Mouse (Mus musculus): ENCODE results near the gene Rbm7. TPM values are rescaled to one million over a fixed set of nuclear protein-coding genes. Genes with fewer than 3 reads are reported as not detected.

Rbm7 gene
- total and polyA plus RNA-seq, 3 experiments: 47.3 to 48.4 TPM; not detected in 1

GRCm38 (mm10) chr9:48517372-48518130 lies 22.5 kb upstream of the Rbm7 start:
- Histone ChIP-seq H3K27me3 (ENCODE audit: control insufficient read depth in 1 of 2, insufficient read depth in 2 of 2, low read length in 2 of 2) (peaks cover 0 to 1% of the 10 kb centered on the region in 2 experiments; a peak in 2 of 4 replicates), H3K79me2 (ENCODE audit: control insufficient read depth, insufficient read depth, low read length, poor library complexity) (no peaks in the 10 kb centered on the region), H3K36me3 (ENCODE audit: control insufficient read depth in 1 of 2, insufficient read depth in 2 of 2, low read length in 2 of 2) (no peaks in the 10 kb centered on the region), H3K27ac (ENCODE audit: control insufficient read depth, low read depth, low read length) (no peak overlapping the region), H3K9me3 (replicated peaks; ENCODE audit: insufficient read depth, low read length) (no peaks in the 10 kb centered on the region), H3K4me1 (ENCODE audit: control insufficient read depth in 1 of 2, insufficient read depth in 2 of 2, low read length in 2 of 2) (no peaks in the 10 kb centered on the region), H3K9ac (ENCODE audit: control insufficient read depth, low read depth, low read length, poor library complexity, severe bottlenecking) (no peak overlapping the region), H3K4me3 (ENCODE audit: control insufficient read depth in 1 of 2, insufficient read depth in 1 of 2, low read depth in 2 of 2, low read length in 2 of 2) (no peak overlapping the region)
- TF ChIP-seq RCOR1 (IDR thresholded peaks at IDR 0.05; ENCODE audit: low read depth, low read length): no peak
- TF ChIP-seq NELFE (IDR thresholded peaks at IDR 0.05; ENCODE audit: low read depth, low read length): no peak
- TF ChIP-seq POLR2AphosphoS2 (IDR thresholded peaks at IDR 0.05; ENCODE audit: low read length): no peak
- no peak for TF ChIP-seq MAZ (IDR thresholded peaks at IDR 0.05; ENCODE audit: low read depth, low read length)
- no peak for TF ChIP-seq BHLHE40 (IDR thresholded peaks at IDR 0.05; ENCODE audit: borderline replicate concordance, low read depth, low read length)
- no peak for TF ChIP-seq KAT2A (conservative IDR thresholded peaks at IDR 0.05; ENCODE audit: low read depth, low read length)
- TF ChIP-seq MYB (IDR thresholded peaks at IDR 0.05; ENCODE audit: low read depth, low read length): no peak
- TF ChIP-seq POLR2AphosphoS5 (IDR thresholded peaks at IDR 0.05; ENCODE audit: borderline replicate concordance, low read depth, low read length): no peak
- TF ChIP-seq ZMIZ1 (IDR thresholded peaks at IDR 0.05; ENCODE audit: low read depth, low read length): no peak
- no peak for TF ChIP-seq ZNF384 (IDR thresholded peaks at IDR 0.05; ENCODE audit: low read depth, low read length)
- DNase-seq (ENCODE audit: low read depth, low spot score): no peak

GRCm38 (mm10) chr9:48516615-48517371 lies 21.7 kb upstream of the Rbm7 start:
- Histone ChIP-seq H3K27me3 (ENCODE audit: control insufficient read depth in 1 of 2, insufficient read depth in 2 of 2, low read length in 2 of 2) (peaks cover 0 to 1% of the 10 kb centered on the region in 2 experiments; a peak in 2 of 4 replicates), H3K4me1 (ENCODE audit: control insufficient read depth in 1 of 2, insufficient read depth in 2 of 2, low read length in 2 of 2) (no peaks in the 10 kb centered on the region), H3K27ac (ENCODE audit: control insufficient read depth, low read depth, low read length) (no peak overlapping the region), H3K36me3 (ENCODE audit: control insufficient read depth in 1 of 2, insufficient read depth in 2 of 2, low read length in 2 of 2) (no peaks in the 10 kb centered on the region), H3K9ac (ENCODE audit: control insufficient read depth, low read depth, low read length, poor library complexity, severe bottlenecking) (no peak overlapping the region), H3K9me3 (replicated peaks; ENCODE audit: insufficient read depth, low read length) (no peaks in the 10 kb centered on the region), H3K79me2 (ENCODE audit: control insufficient read depth, insufficient read depth, low read length, poor library complexity) (no peaks in the 10 kb centered on the region), H3K4me3 (ENCODE audit: control insufficient read depth in 1 of 2, insufficient read depth in 1 of 2, low read depth in 2 of 2, low read length in 2 of 2) (no peak overlapping the region)
- no peak for TF ChIP-seq BHLHE40 (IDR thresholded peaks at IDR 0.05; ENCODE audit: borderline replicate concordance, low read depth, low read length)
- TF ChIP-seq EP300 (IDR thresholded peaks at IDR 0.05; ENCODE audit: low read depth in 1 of 2, low read length in 2 of 2): no peak
- TF ChIP-seq GATA1 (IDR thresholded peaks at IDR 0.05; ENCODE audit: low read depth, low read length): no peak
- TF ChIP-seq CHD2 (IDR thresholded peaks at IDR 0.05; ENCODE audit: low read length): no peak
- TF ChIP-seq GABPA (IDR thresholded peaks at IDR 0.05; ENCODE audit: low read depth, low read length): no peak
- no peak for TF ChIP-seq CHD1 (IDR thresholded peaks at IDR 0.05; ENCODE audit: low read depth, low read length)
- TF ChIP-seq SIN3A (IDR thresholded peaks at IDR 0.05; ENCODE audit: low read length): no peak
- TF ChIP-seq USF1 (IDR thresholded peaks at IDR 0.05; ENCODE audit: low read depth, low read length): no peak
- DNase-seq (ENCODE audit: low read depth, low spot score): no peak
